Mouse (Mus musculus) layer of hippocampus, adult 9-10 months (tissue): ENCODE data around the gene Snx17.
"Not testable (repeated sequence)": the region's sequence is repeated elsewhere in the genome, so short reads cannot be mapped to it uniquely, and the experiment has no call there.

ENCODE experiments used
- DNase-seq: peaks from one replicate; pipeline ENCODE4 v3.0.0; 2022; ENCODE audit warnings: low spot score

The Snx17 gene

GRCm38 (mm10) chr5:31197072-31197471 is 4.0 kb downstream of the Snx17 start:
- no peak for DNase-seq

GRCm38 (mm10) chr5:31198170-31198569 is 5.1 kb downstream of the Snx17 start:
- no peak for DNase-seq

DNA sequence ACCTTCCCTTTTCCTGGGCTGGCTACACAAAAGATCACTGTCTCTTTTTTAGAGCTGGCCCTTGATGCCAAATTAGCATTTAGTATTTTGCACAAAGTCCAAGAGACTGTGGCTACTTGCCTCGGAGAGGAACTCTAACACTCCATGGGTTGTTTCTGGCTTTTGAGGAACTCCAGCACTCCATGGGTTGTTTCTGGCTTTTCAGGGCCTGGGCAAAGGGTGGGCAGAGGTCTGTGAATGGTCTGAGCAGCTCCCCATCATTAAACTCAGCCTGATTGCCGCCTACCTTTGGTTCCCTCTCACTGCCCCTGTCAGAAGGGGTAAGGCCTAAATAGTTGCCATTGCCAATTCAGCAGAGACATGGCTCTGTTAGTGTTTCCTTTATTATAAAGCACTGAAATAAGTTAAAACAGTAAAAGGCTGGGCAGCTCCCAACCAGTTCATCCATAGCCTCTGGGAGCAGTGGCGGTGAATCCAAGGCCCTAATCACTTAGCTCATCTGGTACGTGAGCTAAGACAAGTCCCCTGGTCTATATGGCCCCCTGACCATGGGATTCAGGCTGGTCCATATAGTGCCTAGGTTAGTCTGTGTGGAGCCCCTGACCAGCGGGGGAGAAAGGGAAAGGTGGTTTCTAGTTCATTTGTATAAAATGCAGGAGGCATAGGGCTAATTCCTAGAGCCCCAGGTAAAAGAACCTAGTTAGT is 5.7 kb downstream of the Snx17 start:
- no peak for DNase-seq

- no peak for DNase-seq
Observed at GRCm38 (mm10) chr5:31199321-31199892, 6.4 kb downstream of the Snx17 start.

DNA sequence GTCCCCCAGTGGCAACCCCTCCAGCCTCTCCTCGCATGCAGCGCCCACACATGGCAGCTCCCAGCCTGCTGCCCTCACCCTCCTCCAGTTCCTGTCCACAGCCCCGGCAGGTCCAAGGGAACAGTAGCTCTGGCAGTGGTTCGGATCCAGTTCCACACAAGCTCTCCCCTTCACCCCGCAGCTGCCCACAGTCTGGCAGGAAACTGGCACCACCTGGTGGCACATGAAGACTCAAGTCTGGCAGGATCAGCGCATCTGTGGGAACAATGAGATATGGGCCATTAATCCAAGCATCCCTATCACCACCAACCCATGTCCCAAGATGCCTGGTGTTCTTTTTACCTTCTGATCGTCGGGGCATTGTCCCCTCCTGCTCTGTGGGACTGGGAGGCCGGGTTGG is 6.9 kb downstream of the Snx17 start:
- DNase-seq, result no peak

DNA sequence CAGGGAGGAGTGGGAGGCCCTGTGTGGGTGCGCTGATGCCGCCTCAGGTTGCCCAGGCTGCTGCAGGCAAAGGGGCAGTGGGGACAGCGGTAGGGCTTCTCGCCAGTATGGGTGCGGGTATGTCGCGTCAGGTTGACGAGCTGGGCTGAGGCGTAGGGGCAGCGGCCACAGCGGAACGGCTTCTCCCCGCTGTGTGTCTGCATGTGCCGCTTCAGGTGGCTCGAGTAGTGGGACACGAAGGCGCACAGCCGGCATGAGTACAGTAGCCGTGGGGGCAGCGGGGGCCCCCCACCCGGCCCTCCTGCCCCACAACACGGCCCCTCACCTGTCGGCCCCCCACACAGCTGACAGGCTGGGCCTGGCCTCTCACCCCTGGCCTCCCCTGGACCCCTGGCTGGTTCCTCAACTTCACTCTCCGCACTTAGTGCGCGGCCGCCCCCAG is 7.3 kb downstream of the Snx17 start:
- DNase-seq, result no peak

DNA sequence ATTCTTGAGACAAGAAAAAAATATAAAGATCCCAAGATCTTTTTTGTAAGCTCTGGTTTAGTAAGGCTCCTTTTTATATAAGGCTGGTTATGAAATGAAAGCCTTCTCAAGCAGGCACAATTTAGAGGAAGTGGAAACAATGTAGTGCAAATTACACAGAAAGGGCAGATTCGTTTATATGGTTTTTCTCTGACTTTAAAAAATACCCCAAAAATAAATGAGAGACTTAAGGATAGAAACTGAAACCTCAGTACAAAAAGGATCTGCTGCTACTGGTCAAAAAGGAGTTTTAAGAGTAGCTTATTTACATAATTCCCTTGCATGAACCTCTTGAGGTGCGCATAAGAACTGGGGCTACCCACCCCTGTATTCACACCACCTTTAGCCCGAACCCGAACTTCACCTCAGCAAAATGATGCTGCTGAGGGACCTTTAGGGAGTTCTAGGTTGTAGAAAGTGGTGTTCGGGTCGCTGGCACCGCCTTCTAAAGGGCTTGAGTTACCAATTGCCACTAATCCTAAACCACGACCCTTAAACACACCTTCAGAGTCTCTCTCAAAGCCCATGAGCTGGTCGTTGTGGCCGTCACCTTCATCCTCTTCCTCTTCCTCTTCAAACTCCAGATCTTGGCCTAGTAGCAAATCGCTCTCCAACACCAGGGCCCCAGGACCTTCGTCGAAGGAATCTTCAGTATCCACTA is 8.2 kb downstream of the Snx17 start:
- no peak for DNase-seq

- peak; percentile 94 for DNase-seq
Observed at GRCm38 (mm10) chr5:31201742-31202590, 8.9 kb downstream of the Snx17 start, which contains the start of gene Zfp513. Zfp513 (minus strand) TSS chr5:31202303.

DNA sequence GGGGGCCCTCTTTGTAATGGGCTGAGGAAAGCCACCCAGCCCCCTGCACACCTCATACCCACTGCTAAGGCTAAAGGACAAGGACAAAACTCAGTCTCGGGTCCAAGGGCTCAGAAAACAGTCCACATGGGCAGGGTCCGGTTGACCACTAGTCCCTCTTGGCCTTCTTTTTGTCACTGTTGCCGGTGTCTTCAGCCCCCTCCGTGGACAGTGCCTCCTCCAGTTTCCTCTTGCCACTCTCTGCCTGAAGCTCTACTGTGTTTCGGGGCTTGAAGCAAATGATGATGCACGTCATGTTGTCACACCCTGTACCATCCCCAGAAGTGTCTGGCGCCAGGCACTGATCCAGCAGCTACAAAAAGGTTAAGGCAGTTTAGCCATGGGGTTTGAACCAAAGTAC is 9.9 kb downstream of the Snx17 start:
- DNase-seq, result no peak

- no peak for DNase-seq
Observed at GRCm38 (mm10) chr5:31203866-31204265, 10.8 kb downstream of the Snx17 start.

DNA sequence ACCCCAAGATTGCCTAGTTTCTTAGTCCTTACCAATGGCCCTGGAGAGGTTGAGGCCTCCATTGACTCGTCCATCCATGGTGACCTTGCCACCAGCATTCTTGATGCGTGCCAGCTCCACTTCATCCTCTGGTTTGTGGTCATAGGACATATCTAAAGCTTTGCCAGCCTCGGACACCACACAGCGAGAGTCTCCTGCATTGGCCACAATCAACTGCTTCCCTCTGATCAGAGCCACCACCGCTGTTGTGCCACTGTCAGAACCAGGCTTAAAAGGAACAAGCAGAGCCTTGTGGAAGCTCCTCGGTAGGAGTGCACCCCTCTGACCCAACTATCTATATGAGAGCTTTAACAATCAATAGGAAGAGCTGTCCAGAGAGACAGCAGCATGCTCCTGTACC is 11.4 kb downstream of the Snx17 start:
- DNase-seq, result no peak

- DNase-seq, result not testable (repeated sequence)
Observed at GRCm38 (mm10) chr5:31216554-31216953, 23.5 kb downstream of the Snx17 start.

- no peak for DNase-seq
Observed at GRCm38 (mm10) chr5:31218294-31218693, 25.3 kb downstream of the Snx17 start.

DNA sequence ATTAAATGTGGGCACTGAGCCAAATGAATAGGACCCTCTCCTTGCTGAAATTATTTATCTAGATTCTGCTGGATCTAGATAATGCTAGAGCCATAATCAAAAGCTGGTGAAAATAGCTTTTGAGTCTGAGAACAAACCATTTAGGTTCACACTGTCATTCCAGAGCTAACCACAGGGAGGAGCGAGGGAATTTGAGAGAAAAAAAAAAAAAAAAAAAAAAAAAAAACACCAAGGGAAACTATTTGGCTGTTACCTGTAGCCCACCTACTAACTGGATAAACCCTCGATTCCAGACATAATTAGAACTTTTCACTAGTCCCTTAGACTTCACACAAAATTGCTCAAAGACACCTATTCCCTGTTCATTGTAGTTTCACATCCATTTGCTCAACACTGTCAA is 26.0 kb downstream of the Snx17 start:
- no peak for DNase-seq

- no peak for DNase-seq
Observed at GRCm38 (mm10) chr5:31219474-31219873, 26.4 kb downstream of the Snx17 start.

DNA sequence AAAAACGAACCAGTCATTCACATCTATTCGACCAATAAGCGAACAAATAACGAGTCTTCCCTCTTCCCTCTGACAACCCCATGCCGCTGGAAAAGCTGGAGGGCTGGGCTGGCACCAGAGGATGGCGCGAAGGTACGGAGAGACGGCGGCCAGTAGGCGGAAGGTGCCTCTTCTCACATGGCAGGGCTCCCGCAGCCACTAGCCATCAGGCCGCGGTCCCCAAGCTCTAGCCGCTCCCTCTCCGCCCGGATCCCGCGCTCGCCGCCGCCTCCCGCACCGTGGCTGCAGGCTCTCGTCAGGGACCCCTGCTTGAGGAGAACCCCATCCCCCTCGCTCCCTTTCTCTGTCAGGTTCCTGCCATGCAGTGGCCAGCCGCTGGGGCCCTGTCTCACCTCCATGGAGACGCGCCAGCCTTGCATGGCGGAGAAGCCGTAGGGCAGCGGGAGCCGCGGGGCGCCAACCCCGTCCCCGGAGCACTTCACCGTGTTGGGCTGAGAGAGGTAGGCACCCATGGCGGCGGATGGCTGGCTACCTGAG is 27.0 kb downstream of the Snx17 start:
- DNase-seq, result no peak

DNA sequence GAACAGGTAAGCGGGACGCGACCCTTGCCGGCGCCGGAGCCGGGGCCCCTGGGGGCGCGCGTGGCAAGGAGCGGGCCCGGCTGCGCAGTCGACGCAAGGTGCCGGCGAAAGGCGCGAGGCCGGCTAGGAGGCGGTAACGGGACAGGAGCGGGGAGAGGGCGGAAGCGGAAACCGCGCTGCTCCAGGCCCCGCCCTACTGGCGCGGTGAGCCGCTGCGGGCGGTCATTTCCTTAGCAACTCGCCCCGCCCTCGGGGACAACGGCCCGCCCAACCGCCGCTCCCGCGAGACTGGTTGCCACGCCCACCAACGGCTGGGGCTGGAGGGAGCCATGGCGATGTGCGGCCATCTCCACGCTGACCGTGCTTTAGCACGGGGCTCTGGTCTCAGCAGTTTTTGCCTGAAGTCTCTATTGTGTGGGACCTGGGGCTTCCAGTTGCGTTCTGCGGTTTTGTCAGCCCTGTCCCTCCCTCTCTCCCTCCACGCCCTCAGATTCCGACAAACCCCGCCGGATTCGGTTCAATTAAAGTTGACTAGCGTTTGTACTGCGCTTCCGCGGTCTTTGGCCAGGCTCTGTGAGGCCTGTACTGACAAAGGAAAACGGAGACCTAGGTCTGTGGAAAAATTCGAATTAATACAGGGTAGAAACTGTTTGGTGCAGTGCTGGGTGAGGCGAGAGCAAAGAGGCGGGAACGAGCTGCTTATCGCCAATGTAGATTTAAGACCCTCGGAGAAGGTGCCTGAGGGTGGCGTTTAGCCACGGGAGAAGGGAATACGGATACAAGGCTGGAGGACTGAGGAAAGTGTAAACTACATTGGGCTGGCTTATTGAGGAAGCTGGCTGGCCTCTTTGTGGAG is 27.6 kb downstream of the Snx17 start, which contains the start of gene Ppm1g:
TSS of gene Ppm1g (minus strand) at position 240 of the 856 bp plus-strand sequence.
- peak; percentile 79 for DNase-seq

DNA sequence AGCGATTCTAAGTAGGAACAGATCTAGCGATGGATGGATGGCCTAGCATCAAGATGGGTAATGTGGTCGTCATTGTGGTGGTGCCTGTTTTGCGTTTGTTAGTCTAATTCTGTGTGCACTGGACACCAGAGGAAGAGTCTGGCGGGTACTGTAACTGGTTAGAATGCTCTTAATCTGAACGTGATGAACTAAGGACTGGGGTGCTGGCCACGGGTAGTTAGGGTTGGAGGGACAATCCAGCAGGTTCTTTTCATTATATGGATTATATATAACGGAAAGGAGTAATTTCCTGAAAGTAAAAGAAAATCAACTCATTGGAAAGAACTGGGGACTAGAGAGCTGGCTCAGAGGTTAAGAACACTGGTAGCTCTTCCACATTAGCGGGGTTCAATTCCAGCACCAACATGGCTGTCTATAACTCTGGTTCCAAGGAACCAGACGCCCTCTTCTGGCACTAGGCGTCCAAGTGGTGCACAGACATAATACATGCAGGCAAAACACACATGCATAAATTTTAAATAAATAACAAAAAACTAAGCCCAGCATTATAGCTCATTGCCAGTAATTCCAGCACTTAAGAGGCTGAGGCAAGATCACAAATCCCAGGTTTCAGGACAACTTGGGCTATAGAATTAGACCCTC is 28.4 kb downstream of the Snx17 start:
- DNase-seq, result no peak

- DNase-seq, result no peak
Observed at GRCm38 (mm10) chr5:31222696-31223095, 29.7 kb downstream of the Snx17 start.

DNA sequence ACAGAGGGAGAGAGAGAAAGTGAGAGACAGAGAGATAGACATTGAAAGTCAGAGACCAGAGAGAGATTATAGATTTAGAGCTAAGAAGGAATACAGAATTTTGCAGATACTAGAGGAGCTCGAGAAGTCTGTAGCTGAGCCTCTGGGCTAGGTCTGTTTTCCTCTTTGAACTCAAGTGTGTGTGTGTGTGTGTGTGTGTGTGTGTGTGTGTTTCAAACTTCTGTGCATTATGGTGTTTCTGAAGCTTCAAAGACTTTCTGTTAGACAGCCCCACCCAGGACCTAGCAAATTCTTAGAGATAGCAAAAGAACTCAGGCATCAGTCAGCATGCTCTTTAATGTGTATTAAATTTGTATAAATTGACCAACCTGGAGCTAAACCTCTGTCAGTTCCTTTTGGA is 33.6 kb downstream of the Snx17 start:
- no peak for DNase-seq
